Mouse (Mus musculus) ovary, adult 10 weeks (tissue): ENCODE data around the gene Lrrc8a. TPM values are rescaled to one million over a fixed set of nuclear protein-coding genes. Genes with fewer than 3 reads are reported as not detected.

Experiments
- polyA plus RNA-seq: library from polyadenylated mRNA; stranded (reverse); fragments of 350-450 nt; fragmentation: Illumina TruSeq; extraction: RNeasy Lipid Tissue Mini Kit (QIAGEN cat#74804); gene quantifications from one replicate; pipeline ENCODE4 v1.2.3, GENCODE M21; 2014

Gene Lrrc8a
- polyA plus RNA-seq = 2.5 TPM

GRCm38 (mm10) chr2:30237199-30237880 lies at the start of gene Lrrc8a:
Lrrc8a (plus strand) TSS chr2:30237715.

GRCm38 (mm10) chr2:30205629-30206357 lies 31.7 kb upstream of the Lrrc8a start, which contains the start of gene Kyat1:
Kyat1 (minus strand) TSS chr2:30205847.

GRCm38 (mm10) chr2:30240267-30240666 lies 2.8 kb downstream of the Lrrc8a start, which contains the start of gene Gm28035:
Gm28035 (plus strand) TSS chr2:30240567.

GRCm38 (mm10) chr2:30265767-30266253 lies 28.3 kb downstream of the Lrrc8a start, which contains the start of gene Phyhd1:
Phyhd1 (plus strand) TSS chr2:30266203.

GRCm38 (mm10) chr2:30280743-30281142 lies 43.2 kb downstream of the Lrrc8a start, which contains the start of gene Gm28038:
Gm28038 (plus strand) TSS chr2:30281043.

GRCm38 (mm10) chr2:30286192-30287026 lies 48.9 kb downstream of the Lrrc8a start, which contains the start of the genes Dolk and Nup188:
Dolk (minus strand) TSS chr2:30286334.
Nup188 (plus strand) TSS chr2:30286397.

Other genes starting within 250 kb of the Lrrc8a start
- gene Wdr34, start 188.8 kb upstream of the Lrrc8a start, polyA plus RNA-seq = 0.83 TPM
- 804 TPM for gene Set, start 180.3 kb upstream of the Lrrc8a start, polyA plus RNA-seq
- gene Pkn3, start 160.0 kb upstream of the Lrrc8a start, polyA plus RNA-seq = not detected
- gene Zdhhc12, start 144.1 kb upstream of the Lrrc8a start, polyA plus RNA-seq = 1.3 TPM
- gene Zer1, start 113.1 kb upstream of the Lrrc8a start, polyA plus RNA-seq = 1.5 TPM
- 11.6 TPM for gene Tbc1d13, start 104.0 kb upstream of the Lrrc8a start, polyA plus RNA-seq
- not detected for gene Endog, start 66.2 kb upstream of the Lrrc8a start, polyA plus RNA-seq
- 1.5 TPM for gene Spout1, start 59.3 kb upstream of the Lrrc8a start, polyA plus RNA-seq
- 0.31 TPM for gene Kyat1, start 31.9 kb upstream of the Lrrc8a start, polyA plus RNA-seq
- gene Gm28035, start 2.9 kb downstream of the Lrrc8a start, polyA plus RNA-seq = not detected
- 2.3 TPM for gene Phyhd1, start 28.5 kb downstream of the Lrrc8a start, polyA plus RNA-seq
- 7.3 TPM for gene Gm28038, start 43.3 kb downstream of the Lrrc8a start, polyA plus RNA-seq
- 6.8 TPM for gene Dolk, start 48.6 kb downstream of the Lrrc8a start, polyA plus RNA-seq
- 31.1 TPM for gene Nup188, start 48.7 kb downstream of the Lrrc8a start, polyA plus RNA-seq
- not detected for gene Sh3glb2, start 121.6 kb downstream of the Lrrc8a start, polyA plus RNA-seq
- 0.29 TPM for gene Miga2, start 126.5 kb downstream of the Lrrc8a start, polyA plus RNA-seq
- not detected for gene Dolpp1, start 154.5 kb downstream of the Lrrc8a start, polyA plus RNA-seq
- 4.6 TPM for gene Crat, start 178.1 kb downstream of the Lrrc8a start, polyA plus RNA-seq
- 2.7 TPM for gene Ptpa, start 178.3 kb downstream of the Lrrc8a start, polyA plus RNA-seq
- 0.31 TPM for gene Ier5l, start 236.5 kb downstream of the Lrrc8a start, polyA plus RNA-seq